Mouse (Mus musculus) granulocyte monocyte progenitor cell, adult 5-6 weeks (primary cell): ENCODE measurements at regions not wholly inside any gene's neighbourhood (a gene's known extent, or its start where the extent isn't known, plus 50 kb on each side); places are given as distances from the start of the nearest gene placed in this dataset.

ENCODE experiments used
- ATAC-seq: replicated peaks from 2 replicates; pipeline ENCODE4 v1.8.0; 2016; ENCODE audit warnings: mild to moderate bottlenecking, moderate TSS enrichment, inconsistent platforms; ENCODE audit not compliant: poor library complexity, severe bottlenecking

DNA sequence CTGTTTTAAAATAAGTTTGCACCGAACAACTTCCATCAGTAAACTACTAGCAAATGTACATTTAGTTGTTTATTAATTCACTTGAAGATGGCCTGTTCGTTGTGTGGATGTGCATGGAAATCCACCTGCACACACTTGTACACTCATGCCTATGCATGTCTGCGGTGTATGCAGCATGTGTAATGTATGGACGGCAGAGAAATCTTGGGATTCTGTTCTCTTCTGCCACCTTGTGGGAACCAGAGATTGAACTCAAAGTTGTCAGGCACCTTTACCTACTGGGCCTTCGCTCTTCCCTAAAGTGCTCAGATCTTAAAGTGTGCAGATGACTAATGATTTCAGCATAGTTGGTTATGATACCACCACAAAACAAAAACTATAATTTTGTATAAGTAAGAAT lies 137.4 kb downstream of the Kitl start:
- peak; percentile 46 for ATAC-seq

GRCm38 (mm10) chr10:100153311-100153710 lies 137.9 kb downstream of the Kitl start:
- ATAC-seq = no peak

- no peak for ATAC-seq
Observed at GRCm38 (mm10) chr10:100155566-100155965, 140.1 kb downstream of the Kitl start.

DNA sequence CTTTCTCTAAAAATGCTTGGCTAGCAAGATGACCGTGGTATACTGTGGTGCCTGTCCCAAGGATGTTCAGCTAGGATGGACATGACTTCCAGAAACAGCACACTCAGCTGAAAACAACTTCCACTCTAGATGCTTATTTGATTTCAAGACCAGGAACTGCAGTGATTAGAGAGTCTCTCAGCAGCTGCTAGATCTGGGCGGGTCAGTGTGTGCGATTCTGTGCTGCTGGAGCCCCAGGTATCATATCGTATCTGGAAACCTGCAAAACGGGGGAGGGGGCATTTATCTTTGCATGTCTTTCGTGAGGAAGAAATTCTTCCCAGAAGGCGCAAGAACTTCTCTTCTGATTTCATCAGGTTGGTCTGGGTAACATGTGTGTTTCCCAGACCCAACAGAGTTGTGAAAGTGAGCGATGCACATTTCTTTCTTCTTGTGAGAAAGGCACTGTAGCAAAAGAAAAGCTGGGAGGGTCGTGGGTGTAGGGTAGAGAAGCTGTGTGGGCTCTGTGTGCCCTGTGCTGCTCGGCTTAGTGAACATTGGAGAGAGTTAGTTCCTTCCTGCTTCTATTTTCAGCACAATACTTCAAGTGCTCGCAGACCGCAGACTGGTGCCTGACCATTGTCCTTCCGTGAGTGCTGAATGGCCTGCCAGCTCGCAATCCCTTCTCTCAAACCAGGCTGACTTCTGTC lies 144.6 kb downstream of the Kitl start:
- peak; percentile 86 for ATAC-seq

DNA sequence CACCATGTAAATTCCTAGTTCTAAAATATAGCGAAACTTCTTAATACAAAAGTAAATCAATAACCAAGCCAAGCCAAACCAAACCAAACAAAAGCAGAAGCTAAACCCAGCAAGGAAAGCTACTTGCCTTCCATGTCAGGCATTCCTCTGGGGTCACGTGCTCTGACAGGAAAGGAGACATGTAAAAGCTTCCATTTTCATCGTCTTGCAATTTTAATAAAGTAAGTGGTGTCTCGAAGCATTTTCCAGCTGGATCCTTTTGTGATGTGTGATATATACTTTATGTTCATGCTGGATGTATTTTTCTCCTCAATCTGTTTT lies 145.1 kb downstream of the Kitl start:
- peak; percentile 67 for ATAC-seq

DNA sequence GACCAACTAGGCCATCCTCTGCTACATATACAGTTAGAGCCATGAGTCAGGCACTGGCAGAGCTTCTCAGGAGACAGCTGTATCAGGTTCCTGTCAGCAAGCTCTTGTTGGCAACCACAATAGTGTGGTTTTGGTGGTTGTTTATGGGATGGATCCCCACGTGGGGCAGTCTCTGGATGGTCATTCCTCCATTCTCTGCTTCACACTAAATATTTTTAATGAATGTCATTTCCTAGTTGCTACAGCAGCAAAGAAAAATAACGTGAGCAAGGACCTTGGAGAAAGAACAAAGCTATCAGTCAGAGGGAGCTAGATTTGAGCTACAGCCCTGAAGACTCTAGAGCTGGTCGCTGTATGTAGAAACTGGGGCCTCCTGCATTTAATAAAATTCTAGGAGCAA lies 145.7 kb downstream of the Kitl start:
- no peak for ATAC-seq

GRCm38 (mm10) chr10:100164526-100164925 lies 149.1 kb downstream of the Kitl start:
- no peak for ATAC-seq

DNA sequence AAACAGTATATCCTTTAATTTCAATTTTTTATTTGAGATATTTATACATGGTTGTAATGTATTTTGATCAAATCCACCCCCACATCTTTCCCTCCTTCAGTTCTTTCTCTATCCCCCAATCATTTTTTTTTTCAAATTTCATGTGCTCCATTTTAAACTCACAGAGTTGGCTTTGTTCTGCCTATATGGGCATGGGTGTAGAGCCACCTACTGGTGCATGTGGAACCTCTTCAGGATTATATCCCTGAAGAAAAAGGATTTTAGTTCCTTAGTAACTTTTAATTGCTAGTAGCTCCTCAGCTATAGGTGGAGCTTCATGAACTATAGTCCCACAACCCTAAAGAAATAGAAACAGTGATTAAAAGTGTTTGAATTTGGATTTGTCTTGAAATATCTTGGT lies 155.4 kb downstream of the Kitl start:
- 0 out of 2 replicates have a peak, but pooled peaks have one; percentile 52 for ATAC-seq

DNA sequence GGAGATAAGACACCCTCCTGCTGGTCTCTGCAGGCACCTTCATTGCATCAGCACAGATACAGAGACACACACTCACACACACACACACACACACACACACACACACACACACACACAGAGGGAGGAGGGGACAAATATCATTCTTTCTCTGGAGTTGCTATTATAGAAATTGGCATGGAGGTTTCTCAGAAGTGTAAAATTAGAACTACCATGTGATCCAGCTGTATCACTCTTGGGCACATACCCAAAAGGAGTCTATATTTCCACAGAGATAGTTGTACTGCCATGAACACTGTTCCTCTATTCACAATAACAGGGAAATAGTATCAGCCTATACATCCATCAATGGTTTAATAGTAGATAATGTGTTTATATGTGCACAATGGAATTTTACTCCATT lies 137.8 kb upstream of the Gm4301 start:
- no peak for ATAC-seq

DNA sequence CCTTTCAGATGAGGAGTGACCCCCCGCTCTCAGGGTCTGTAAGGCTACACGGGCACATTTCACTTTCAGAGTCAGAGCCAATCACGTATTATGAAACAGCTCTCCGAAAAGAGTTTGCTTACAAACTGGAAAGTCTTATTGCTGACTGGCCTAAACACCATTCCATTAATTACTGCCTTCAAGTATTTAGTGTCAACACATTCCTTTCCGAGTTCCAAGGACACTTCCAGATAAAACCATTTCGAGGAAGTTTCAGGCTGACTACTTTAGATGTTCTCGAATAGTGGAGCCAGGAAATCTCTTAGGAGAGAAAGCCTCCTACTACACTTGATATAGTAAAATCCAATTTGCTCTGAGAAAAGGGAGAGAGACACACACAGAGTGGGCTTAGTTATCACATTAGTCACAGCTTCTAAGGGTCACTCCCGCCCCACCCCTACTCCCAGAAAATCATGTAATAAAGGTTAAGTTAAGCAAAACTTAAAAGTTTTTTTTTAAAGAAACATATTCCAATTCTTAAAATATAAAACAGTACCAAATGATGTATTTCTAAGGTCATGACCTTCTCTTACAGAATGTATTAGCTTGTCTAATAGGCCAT lies 136.3 kb upstream of the Gm4301 start:
- ATAC-seq = no peak

- no peak for ATAC-seq
Observed at GRCm38 (mm10) chr10:100200431-100200830, 135.0 kb upstream of the Gm4301 start.

- ATAC-seq = peak; percentile 88
Observed at GRCm38 (mm10) chr10:100206617-100207530, 128.6 kb upstream of the Gm4301 start.

GRCm38 (mm10) chr10:100210684-100211083 lies 124.8 kb upstream of the Gm4301 start:
- no peak for ATAC-seq

DNA sequence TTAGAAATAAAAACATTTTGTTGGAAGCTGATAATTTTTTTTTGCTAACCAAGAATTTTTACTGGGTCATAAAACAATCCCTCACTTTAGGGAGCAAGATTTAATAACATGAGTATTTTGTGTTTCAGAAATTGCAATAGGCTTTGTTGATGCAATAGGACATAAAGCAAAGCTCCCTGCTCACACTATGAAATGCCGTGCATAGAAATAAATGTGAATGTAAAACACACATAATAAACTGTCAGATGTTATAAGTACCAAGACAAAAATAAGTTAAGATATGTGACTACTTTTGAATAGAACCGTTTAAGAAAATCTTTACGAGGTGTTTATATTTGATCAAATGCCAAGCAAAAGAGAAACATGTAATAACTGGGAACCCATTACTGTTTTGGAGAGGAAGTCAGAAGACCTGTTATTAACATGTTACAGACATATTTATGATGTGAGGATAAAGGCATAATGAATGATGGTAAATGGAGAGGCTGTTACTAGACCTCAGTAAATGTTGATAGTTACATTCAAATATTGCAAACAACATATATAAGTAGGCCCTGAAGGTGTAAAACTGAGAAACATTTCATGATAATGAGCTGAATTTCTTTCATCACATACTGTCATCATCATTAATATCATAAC lies 110.9 kb upstream of the Gm4301 start:
- ATAC-seq = no peak

DNA sequence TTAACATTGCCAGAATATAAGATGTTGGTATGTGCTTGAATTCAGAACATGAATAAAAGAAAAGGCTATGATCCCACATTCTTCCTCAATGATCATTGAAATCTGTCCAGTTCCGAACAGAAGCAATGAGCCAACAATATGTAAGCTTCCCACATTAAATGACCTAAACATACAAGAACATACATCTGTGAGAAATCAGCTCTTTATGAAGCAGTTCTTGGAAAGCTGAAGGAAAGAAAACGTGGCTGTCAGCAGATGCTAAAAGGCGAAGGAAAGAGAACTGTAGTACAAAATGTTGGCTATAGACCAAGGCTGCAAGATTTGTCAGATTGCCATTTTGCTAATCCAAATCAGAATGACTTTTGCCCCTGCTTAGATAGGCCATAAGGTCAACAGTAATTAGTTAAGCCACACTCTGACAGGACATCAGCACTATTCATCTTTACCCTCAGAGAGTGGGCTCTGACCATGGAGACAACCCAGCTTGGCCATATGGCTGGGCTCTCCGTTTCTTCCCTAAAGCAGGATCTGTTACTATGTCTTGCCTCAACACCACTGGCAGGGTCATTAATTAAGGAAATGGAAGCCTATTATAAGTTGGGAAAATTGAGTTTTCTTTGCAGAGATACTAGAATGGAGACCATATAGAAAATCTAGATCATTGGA lies 76.1 kb upstream of the Gm4301 start:
- no peak for ATAC-seq

DNA sequence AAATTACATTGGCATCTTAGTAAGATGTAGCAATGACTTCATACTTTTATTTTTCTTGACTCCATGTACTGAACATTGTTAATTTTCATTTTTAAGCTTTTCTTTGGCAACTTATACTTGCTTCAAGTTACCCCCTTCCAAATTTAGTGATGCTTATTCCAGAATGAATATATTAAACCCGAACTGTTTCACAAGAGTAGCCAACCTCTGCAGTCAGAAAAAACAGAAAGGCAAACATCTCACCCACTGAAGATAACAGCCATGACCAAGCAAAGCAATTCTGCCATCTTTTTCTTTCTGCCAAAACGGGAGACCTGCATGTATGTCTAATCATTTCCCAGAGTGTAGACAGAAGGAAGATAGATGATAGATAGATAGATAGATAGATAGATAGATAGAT lies 72.0 kb upstream of the Gm4301 start:
- ATAC-seq = no peak

- ATAC-seq = no peak
Observed at GRCm38 (mm10) chr10:100264066-100264465, 71.4 kb upstream of the Gm4301 start.

- ATAC-seq = no peak
Observed at GRCm38 (mm10) chr10:100282471-100282870, 53.0 kb upstream of the Gm4301 start.
